Mouse (Mus musculus) kidney, postnatal 36 days (tissue): ENCODE results near the gene Slc30a4.
A peak's percentile ranks its signal among the peaks of the same experiment; 100 is the strongest.

Experiments
- DNase-seq, 2 experiments: peaks; one replicate each; pipeline ENCODE4 v3.0.0; 2021 to 2022; ENCODE audit warnings: mixed read lengths in 2 of 2

Gene Slc30a4

GRCm38 (mm10) chr2:122702181-122703036 is at the start of gene Slc30a4:
Gene Slc30a4 (minus strand): TSS chr2:122702663.
- peak; percentile 75 to 89 for DNase-seq

- peak; percentile 17 to 43 for DNase-seq
Measured at GRCm38 (mm10) chr2:122746461-122746860, 44.0 kb upstream of the Slc30a4 start.

GRCm38 (mm10) chr2:122739023-122739422 is 36.6 kb upstream of the Slc30a4 start:
- DNase-seq = no peak

- DNase-seq = peak; percentile 92 to 93
Measured at GRCm38 (mm10) chr2:122737894-122738830, 35.7 kb upstream of the Slc30a4 start, which contains the start of gene Bloc1s6. Gene Bloc1s6 (plus strand): TSS chr2:122738503.

- DNase-seq = no peak
Measured at GRCm38 (mm10) chr2:122731456-122731855, 29.0 kb upstream of the Slc30a4 start.

- peak; percentile 19 to 79 for DNase-seq
Measured at GRCm38 (mm10) chr2:122725604-122726003, 23.1 kb upstream of the Slc30a4 start.

GRCm38 (mm10) chr2:122720564-122720963 is 18.1 kb upstream of the Slc30a4 start:
- no peak for DNase-seq

- DNase-seq = no peak
Measured at GRCm38 (mm10) chr2:122719232-122719631, 16.8 kb upstream of the Slc30a4 start.

GRCm38 (mm10) chr2:122716301-122716842 is 13.9 kb upstream of the Slc30a4 start:
- DNase-seq = no peak

GRCm38 (mm10) chr2:122715148-122715692 is 12.8 kb upstream of the Slc30a4 start:
- DNase-seq = no peak

- no peak for DNase-seq
Measured at GRCm38 (mm10) chr2:122712848-122713247, 10.4 kb upstream of the Slc30a4 start.

- DNase-seq = no peak
Measured at GRCm38 (mm10) chr2:122711911-122712310, 9.4 kb upstream of the Slc30a4 start.

- DNase-seq = no peak
Measured at GRCm38 (mm10) chr2:122709156-122709555, 6.7 kb upstream of the Slc30a4 start.

GRCm38 (mm10) chr2:122708080-122708479 is 5.6 kb upstream of the Slc30a4 start:
- no peak for DNase-seq

GRCm38 (mm10) chr2:122704572-122704971 is 2.1 kb upstream of the Slc30a4 start:
- DNase-seq = no peak

GRCm38 (mm10) chr2:122701871-122702180 is 637 bp downstream of the Slc30a4 start:
- peak in 1 of 2 experiments; percentile 53 for DNase-seq

GRCm38 (mm10) chr2:122701012-122701411 is 1.5 kb downstream of the Slc30a4 start:
- no peak for DNase-seq

GRCm38 (mm10) chr2:122697526-122697925 is 4.9 kb downstream of the Slc30a4 start:
- DNase-seq = no peak

GRCm38 (mm10) chr2:122686665-122687064 is 15.8 kb downstream of the Slc30a4 start:
- DNase-seq = no peak

- no peak for DNase-seq
Measured at GRCm38 (mm10) chr2:122683641-122684040, 18.8 kb downstream of the Slc30a4 start.

GRCm38 (mm10) chr2:122682520-122682919 is 19.9 kb downstream of the Slc30a4 start:
- DNase-seq = no peak

- DNase-seq = no peak
Measured at GRCm38 (mm10) chr2:122681379-122682137, 20.9 kb downstream of the Slc30a4 start.
